Mouse (Mus musculus) frontal cortex, adult (tissue): ENCODE results near the gene Thra.
"Not testable (repeated sequence)": the region's sequence is repeated elsewhere in the genome, so short reads cannot be mapped to it uniquely, and the experiment has no call there.

Experiments
- ATAC-seq: cut with Nextera tagmentation; 2 replicates; pipeline ENCODE4 v1.9.2; 2017; ENCODE audit warnings: mild to moderate bottlenecking, moderate library complexity, mixed read lengths; ENCODE audit not compliant: low TSS enrichment

Thra gene

GRCm38 (mm10) chr11:98740393-98741050, at the start of gene Thra:
Gene Thra (plus strand): TSS chr11:98740638.
- ATAC-seq = peak; percentile 44; the same call in 1 of the 2 replicates

- no peak for ATAC-seq
Measured at GRCm38 (mm10) chr11:98693201-98693600, 47.2 kb upstream of the Thra start.

GRCm38 (mm10) chr11:98693746-98694145, 46.7 kb upstream of the Thra start:
- ATAC-seq = no peak

- ATAC-seq = no peak
Measured at GRCm38 (mm10) chr11:98694301-98694700, 46.1 kb upstream of the Thra start.

- ATAC-seq = no peak
Measured at GRCm38 (mm10) chr11:98695408-98695807, 45.0 kb upstream of the Thra start.

GRCm38 (mm10) chr11:98696454-98697216, 43.8 kb upstream of the Thra start:
- ATAC-seq = no peak

GRCm38 (mm10) chr11:98697225-98697624, 43.2 kb upstream of the Thra start:
- ATAC-seq = no peak

- no peak for ATAC-seq
Measured at GRCm38 (mm10) chr11:98698849-98699640, 41.4 kb upstream of the Thra start.

- ATAC-seq = 0 out of 2 replicates have a peak, but pooled peaks have one; percentile 42
Measured at GRCm38 (mm10) chr11:98699911-98700310, 40.5 kb upstream of the Thra start.

- ATAC-seq = no peak
Measured at GRCm38 (mm10) chr11:98701213-98701670, 39.2 kb upstream of the Thra start, which contains the start of gene Csf3. Gene Csf3 (plus strand): TSS chr11:98701263.

- ATAC-seq = no peak
Measured at GRCm38 (mm10) chr11:98702323-98702722, 38.1 kb upstream of the Thra start.

GRCm38 (mm10) chr11:98705021-98705420, 35.4 kb upstream of the Thra start:
- no peak for ATAC-seq

- ATAC-seq = no peak
Measured at GRCm38 (mm10) chr11:98707401-98708281, 32.8 kb upstream of the Thra start.

- no peak for ATAC-seq
Measured at GRCm38 (mm10) chr11:98708282-98708956, 32.0 kb upstream of the Thra start.

GRCm38 (mm10) chr11:98709001-98709741, 31.3 kb upstream of the Thra start:
- peak; percentile 60; the same call in 1 of the 2 replicates for ATAC-seq

GRCm38 (mm10) chr11:98710416-98711045, 29.9 kb upstream of the Thra start:
- ATAC-seq = peak; percentile 25; the same call in 1 of the 2 replicates

GRCm38 (mm10) chr11:98711046-98711434, 29.4 kb upstream of the Thra start:
- ATAC-seq = no peak

- not testable (repeated sequence) for ATAC-seq
Measured at GRCm38 (mm10) chr11:98712009-98712408, 28.4 kb upstream of the Thra start.

GRCm38 (mm10) chr11:98713703-98714102, 26.7 kb upstream of the Thra start:
- ATAC-seq = no peak
